Mouse (Mus musculus): ENCODE results near the gene Glcci1.
A peak's percentile ranks its signal among the peaks of the same experiment; 100 is the strongest.
"Not testable (repeated sequence)": the region's sequence is repeated elsewhere in the genome, so short reads cannot be mapped to it uniquely, and the experiment has no call there.

Glcci1 gene

DNA sequence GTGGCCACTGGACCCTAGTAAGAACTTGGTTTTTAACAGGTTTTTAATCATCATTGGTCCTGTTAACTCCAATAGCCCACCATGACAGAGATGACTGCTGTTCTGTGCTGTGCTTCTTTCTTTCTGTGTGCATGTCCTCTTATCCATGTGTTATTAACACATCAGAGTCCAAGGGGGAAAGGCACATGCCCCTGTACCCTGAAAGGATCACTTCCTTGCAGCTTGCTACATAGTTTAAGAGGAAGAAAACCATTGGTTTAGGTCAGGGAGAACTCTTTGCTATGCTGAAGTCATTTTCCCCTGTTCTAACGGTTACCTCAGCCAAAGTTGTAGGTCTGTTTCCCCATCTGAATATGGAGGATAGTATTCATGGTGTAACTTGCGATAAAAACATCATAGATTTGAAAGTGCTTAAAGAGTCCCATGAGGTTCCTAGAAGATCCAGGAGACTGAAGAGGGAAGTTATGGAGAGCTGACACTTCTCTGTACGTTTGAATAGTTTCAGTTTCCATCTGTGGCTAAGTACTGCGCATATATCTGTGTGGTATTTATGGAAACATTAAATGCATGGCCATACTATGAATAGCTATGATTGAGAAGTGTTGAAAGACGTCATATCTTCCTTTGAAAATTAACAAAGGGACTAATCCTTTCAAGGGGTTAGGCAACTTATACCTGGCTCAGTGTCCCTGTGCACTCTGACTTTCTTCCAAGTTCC is 14.1 kb upstream of the Glcci1 start:
- no peak for DNase-seq (ENCODE audit: low spot score)

DNA sequence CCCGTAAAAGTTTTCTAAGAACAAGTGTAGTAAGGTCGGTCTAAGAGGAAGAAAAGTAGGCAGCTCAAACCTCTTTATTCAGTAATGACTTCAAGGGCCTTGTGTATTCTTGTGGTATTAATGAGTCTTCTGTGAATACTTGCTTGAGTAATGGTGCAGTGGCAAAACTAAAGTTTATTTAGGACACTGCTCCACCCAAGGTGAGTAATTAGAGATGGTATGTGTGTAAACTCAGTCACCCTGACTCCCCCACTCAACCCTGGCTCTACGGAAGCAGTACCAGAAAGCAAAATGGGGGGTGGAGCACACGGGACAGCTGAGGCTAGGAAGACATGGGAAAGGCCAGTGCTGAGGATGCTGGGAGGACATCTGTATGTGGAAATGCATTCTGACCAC is 13.6 kb upstream of the Glcci1 start:
- no peak for DNase-seq (ENCODE audit: low spot score)

DNA sequence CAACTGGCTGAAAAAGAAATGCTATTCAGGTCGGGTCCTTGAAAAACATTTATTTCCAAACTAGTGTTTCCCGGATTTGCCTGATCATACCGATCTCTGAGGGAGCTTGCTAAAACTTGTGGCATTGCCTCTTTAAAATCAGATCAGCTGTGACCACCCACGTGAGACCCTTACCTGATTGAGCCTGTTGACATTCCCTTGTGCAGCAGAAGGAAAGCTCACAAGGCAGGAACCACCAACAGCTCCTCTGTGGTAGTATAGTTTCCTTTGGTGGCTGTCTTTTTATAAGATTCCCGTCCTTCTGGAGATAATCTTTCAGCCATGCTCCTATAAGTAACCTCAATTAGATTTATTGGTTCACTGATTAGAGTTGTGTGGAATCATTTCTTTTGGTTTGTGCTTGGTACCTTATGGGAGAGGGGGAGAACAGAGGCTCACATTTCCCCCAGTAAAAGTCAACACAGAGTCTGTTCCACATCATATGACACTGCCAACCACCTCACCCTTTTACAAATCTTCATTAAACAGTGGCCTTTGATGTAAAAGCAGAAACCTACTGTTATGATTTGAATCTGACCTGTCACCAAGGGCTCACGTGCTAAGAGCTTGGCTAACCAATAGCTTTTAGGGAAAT is 12.0 kb upstream of the Glcci1 start:
- no peak for DNase-seq (ENCODE audit: low spot score)

DNA sequence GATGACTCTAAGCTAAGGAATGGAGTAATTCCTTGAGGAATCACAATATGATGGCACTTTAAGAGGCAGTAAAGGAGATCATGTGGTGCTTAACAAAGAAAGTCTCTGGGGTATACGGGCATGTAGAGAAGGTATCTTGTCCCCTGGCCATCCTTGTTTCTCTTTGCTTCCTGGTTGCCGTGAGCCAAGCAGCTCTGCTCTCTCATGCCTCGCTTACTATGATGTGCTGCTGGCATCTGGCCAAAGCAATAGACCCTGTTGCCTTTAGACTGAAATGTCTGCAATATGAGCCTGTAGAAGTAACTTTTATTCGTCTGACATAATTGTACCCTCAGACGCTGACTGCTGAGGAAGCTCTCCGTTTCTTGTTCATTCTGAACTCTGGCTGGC is 11.5 kb upstream of the Glcci1 start:
- no peak for DNase-seq (ENCODE audit: low spot score)

DNA sequence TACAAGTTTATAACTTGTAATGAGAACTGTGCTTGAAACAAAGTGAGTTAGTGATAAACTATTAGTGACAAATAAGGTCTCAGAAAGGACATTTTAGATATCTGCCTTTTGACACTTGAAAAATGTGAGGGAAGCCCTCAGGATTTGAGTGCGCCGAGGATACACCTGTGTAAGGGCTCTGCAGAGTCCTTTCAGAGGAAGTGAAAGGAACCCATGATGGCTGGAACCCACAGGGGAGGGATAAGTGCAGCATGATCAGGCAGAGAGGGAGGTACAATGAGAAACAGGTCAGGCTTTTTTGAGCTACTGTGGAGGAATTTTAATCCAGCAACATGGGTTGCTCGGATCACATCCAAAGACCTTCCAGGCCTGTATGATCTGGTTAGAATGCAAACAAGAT is 10.4 kb upstream of the Glcci1 start:
- DNase-seq (ENCODE audit: low spot score), result no peak

DNA sequence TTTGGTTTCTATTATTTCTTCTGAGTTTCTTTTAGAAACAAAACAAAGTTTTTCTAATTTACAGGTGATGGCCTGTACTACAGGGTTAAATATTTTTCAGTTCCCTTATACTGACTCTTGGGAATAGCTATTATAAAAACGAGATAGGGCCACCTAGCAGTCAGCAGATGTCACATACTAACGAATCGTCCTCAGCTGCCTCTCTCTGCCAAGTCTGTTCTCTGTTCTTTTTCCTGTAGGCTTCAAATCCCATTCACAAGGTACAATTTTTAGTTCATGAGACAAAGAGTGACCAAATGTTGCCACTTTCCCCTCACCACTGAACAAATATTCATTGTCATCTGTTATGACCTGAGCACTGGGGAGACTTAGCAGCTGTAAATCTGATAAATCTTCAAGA is 5.4 kb upstream of the Glcci1 start:
- no peak for DNase-seq (ENCODE audit: low spot score)

DNA sequence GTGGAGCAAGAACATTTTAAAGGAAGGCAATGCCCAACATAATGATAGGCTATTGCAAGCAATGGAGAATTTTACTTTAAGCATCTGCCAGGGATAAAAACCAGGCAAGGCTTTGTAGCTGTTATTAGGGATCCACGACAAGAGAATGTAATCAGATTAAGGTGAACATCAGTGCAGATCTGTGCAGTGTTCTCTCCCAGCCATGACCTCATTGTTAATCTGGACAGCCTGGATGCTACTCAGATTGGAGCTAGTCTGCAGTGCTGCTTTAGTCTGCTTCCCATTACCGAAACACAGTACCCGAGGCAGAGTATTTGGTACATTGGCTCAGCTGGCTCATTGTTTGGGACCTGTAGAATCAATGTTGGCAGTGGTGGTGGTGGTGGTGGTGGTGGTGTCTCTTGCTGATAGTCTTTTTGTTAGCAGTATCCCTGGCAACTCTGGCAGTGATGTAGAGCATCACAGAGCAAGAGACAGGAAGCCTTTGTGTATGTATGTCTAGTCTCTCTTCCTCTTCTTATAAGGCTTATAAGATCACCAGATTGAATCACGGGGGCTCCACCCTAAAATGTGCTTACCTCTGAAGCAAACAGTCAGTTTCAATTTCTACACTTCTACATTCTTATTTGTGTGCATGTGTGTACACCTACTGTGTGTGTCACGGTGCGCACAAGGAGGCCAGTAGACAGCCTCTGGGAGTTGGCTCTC is 4.7 kb upstream of the Glcci1 start:
- DNase-seq (ENCODE audit: low spot score), result no peak

DNA sequence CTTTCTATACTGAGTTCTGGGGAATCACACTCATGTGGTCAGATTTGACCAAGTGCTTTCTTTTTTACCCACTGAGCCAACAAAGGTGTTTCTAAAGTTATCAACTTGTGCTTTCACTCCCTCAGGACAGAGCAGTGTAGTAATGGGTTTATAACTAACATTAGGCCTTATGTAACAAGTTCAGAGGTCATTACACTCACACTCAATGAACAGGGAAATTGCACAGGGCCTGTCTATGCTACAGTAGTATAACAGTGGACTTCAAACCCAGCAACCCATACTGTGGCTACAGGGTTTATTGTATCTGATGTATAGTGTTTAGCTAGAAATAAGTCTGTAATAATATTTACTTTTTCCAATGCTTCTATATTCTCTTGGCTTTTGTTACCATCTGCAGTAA is 2.8 kb upstream of the Glcci1 start:
- no peak for DNase-seq (ENCODE audit: low spot score)

DNA sequence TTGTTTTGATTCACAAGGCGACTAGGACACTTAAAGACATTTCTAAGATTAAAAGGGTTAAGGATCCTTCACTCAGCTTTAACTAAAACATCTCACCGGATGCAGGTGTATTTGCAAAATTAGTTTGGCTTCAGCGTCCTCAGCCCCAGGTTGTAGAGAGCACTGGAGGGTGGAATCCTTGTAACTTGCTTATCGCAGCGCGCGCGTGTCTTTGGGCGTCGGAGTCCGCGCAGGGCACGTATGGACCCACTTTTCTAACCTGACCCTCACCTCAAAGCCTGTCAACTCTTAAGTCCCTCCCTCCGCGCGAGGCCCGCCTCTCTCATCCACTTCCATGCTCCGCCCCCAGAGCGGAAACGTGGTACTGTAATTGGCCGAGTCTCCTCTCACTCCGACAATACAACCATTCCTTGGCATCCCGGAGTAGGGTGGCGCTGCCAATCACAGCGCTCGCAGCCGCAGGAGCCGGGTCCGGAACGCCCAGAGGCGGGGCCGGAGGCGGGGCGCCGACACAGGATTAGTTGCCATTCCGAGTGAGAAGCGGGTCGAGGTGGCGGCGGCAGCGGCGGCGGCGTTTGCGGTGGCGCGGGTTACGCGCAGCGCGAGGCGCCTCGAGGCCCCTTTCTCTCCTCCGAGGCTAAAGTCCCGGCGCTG is 390 bp upstream of the Glcci1 start:
- DNase-seq (ENCODE audit: low spot score), result peak; percentile 98

DNA sequence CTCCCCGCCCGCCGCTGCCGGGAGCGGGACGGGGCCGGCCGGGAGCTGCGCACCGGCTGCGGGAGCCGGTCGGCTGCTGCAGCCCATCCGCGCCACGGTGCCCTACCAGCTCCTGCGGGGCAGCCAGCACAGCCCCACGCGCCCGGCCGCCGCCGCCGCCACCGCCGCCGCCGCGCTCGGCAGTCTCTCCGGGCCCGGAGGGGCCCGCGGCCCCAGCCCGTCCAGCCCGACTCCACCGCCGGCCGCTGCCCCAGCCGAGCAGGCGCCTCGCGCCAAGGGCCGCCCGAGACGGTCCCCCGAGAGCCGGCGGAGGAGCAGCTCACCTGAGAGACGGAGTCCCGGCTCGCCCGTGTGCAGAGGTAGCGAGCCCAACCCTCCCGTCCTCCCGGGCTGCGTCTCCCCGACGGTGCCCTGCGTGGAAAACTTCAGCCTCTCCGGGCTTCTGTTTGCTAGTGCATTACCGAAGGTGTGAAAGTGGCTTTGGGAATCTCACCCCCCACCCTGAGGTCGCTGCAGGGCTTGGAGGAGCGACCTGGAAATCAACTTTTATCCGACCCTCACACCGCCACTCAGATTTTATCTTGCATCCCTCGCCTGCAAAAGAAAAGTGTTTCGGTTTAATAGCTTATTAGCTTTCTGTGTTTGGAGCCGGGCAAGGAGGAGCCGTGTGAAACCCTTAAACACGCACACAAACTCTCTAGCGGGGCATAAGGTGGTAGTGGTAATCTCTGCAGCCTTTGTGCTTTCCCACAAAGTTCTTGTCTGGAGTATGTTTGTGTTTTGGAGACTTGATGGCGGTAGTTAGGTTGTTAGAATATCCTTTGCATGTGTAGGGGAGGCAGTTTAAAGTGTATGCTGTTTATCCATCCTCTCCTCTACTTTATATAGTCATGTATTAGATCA is 812 bp downstream of the Glcci1 start:
- DNase-seq (ENCODE audit: low spot score), result no peak

DNA sequence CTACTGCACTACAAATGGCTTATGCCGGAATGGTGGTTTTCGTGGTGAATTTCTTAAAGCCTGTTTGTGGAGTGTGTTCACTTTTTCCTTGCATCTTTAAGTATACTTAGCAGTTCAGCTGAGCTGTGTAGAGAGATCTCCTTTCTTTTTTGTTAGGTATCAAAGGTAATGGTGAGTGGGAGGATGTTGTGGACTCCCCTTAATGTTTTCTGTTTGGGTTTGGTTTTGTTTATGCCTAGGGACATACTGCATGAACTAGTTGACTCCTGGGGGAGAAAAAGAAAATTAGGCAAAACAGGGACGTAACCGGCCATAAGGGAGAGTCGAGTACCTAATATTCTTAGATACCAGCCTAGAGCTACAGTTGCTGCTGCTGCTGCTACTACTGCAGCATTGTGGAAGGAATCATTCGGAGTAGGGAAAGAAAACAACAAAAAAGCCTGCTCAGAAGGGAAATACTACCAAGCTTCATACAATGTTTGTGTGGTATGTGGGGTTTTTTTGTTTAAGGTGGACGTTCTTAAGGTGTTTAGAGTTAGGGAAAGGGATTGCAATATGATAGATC is 1.5 kb downstream of the Glcci1 start:
- DNase-seq (ENCODE audit: low spot score), result no peak

DNA sequence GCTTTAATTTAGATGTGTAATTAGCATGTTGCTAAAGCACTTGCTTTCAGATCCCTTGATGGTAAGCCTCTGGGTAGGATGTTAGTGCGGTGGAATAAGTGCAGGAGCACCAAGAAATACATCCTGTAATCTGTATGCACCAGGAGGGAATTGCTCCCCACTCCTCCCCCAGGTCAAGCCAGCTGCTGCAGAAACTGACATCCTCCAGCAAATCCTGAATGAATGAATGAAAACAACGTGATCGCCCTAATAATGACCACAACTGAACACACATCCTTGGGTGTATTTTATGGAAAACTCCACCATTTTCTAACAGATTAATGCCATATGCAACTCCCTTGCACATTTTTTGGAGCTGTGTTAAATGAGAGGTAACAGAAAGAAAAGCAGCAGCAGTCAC is 2.0 kb downstream of the Glcci1 start:
- no peak for DNase-seq (ENCODE audit: low spot score)

DNA sequence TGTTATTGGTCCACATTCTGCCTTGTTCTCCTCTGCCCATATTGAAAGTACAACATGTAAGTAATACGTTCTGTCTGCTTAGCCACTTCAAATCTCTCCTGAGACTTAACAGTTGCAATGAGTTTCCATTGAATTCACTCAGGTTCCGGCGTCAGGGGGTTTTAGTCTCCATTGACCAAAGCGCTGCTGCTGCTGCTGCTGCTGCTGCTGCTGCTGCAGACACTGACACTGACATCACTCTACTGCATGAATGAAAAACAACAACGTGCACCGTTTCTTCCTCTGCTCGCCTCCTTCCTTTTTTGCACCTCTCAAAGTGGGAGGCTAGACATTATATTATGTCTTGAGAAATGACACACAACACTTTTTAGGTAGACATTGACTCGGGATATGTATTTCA is 3.0 kb downstream of the Glcci1 start:
- DNase-seq (ENCODE audit: low spot score), result no peak

DNA sequence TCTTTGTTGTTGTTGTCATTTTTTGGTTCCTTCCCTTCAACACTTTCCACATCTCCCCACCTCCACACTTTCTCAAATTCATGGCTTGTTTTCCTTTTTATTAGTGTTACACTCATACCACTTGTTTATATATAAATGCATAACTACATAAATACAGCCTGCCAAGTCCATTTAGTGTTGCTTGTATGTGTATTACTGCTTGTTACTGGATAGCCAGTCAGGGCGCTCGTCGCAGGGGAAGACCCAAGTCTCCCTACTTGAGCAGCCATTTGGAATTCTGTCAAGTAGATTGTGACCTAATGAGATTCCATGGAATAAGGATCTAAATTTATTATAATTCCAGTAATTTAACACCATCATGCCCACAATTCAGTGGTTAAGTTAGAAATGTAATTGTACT is 10.3 kb downstream of the Glcci1 start:
- DNase-seq (ENCODE audit: low spot score), result no peak

DNA sequence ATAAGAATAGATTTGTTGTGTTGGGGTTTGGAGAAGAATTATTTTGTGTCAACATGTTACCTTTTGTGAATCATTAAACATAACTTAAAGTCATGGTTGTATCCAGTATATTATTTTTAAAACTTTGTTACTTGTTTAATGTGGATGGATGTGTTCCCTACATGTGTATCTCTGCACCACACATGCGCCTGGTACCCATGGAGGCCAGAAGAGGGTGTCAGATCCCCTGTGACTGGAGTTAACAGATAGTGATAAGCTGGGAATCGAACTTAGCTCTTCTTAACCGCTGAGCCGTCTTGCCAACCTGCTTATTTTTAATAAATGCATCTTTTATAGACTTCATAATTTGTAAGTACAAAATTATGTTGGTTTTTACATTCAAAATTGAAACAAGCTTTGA is 11.8 kb downstream of the Glcci1 start:
- no peak for DNase-seq (ENCODE audit: low spot score)

DNA sequence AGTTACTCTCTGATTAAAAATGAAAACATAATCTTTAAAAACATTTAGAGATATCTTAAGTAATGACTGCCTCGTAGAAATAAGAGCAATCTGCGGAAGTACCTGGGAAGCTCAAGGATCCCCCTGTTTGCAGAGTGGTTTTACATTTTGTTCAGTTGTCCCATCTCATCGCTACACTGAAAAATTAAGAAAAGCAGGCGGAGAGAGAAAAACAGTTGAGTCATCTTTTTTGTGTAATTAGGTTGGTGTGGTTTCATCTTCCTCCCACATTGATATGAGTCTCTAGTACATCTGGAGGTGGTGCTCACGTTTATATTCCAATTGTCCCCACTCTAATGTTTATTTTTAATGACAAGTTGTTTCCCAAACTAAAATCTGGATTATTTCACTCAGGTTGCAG is 15.3 kb downstream of the Glcci1 start:
- DNase-seq (ENCODE audit: low spot score), result no peak

DNA sequence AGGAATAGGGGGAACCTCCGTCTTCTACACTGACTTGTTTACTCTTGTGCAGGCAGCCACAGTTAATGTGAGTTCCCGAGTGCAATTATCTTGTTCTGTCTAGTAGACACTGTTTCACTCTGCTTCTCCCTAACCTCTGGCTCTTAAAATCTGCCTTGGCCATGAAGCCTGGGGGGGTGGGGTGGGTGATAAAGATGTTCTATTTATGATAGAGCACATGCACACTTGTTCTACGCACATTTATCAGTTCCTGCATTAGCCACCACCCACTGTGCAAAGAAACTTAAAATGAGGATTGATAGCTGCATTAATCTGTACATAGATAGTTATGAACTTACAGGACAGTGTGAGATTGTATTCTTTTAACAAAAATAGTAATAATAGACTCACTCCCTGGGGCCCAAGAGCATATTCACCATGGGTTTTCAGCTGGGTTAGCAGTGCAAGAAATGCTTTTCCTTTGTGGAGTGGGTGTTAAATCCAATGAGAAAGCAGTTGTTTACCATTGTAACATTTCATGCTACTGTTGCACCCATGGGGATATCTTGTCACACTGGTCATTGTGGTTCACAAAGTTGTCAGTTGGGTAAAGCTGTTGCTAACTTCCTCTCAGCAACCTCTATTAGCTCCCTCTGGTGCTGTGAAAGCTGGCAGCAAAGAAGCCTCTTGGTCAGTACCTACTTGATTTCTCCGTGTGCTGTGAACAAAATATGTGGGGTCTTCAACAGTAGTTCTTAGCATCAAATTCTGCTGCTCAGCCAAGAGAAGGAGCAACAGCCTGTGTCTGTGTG is 21.9 kb downstream of the Glcci1 start:
- no peak for DNase-seq (ENCODE audit: low spot score)

DNA sequence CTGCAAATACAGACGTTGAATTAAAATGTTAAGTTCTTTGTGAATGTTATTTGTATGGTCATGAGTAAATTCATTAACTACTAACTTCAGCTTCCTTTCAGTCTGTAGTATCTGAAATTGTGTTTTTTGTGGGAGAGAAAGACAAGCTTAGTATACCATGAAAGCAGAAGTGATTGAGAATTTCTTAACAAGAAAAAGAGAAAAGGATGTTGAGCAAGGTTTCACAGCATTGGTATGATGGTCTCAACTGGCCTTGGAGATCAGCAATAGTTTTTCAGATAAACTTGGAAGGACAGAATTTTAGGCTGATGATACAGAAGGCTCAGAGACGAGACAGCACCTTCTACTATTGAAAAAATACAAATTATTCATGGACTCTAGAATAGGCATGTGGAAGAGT is 27.5 kb downstream of the Glcci1 start:
- DNase-seq (ENCODE audit: low spot score), result no peak

DNA sequence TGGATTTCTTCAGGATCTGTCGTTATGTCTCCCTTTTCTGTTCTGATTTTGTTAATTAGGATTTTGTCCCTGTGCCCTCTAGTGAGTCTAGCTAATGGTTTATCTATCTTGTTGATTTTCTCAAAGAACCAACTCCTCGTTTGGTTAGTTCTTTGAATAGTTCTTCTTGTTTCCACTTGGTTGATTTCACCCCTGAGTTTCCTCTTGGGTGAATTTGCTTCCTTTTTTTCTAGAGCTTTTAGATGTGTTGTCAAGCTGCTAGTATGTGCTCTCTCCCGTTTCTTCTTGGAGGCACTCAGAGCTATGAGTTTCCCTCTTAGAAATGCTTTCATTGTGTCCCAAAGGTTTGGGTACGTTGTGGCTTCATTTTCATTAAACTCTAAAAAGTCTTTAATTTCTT is 32.1 kb downstream of the Glcci1 start:
- DNase-seq (ENCODE audit: low spot score), result not testable (repeated sequence)

DNA sequence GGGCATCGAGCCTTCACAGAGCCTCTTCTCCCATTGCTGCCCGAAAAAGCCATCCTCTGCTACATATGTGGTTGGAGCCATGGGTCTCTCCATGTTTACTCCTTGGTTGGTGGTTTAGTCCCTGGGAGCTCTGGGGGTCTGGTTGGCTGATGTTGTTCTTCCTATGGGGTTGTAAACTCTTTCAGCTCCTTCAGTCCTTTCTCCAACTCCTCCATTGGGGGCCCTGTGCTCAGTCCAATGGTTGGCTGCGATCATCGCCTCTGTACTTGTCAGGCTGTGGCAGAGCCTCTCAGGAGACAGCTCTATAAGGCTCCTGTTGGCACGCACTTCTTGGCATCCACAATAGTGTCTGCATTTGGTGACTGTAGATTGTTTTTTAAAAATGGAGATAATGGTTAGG is 35.4 kb downstream of the Glcci1 start:
- no peak for DNase-seq (ENCODE audit: low spot score)

DNA sequence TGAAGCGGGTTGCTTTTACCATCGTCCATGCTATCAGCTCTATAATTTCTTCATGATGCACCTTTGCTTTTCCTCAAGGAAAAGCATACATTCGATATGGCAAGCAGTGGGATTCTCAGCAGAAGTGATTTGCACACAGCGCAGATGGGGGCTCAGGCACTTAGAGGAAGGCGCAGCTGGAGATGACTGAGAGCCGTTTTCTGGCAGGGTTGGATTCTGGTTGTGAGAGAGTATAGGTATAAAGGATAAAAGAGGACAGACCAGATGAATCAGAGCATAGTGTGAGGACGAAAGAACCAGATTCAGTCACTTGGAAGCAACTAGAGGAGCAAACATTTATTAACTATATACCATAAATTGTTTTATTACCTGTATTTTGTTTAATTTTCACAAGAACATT is 36.4 kb downstream of the Glcci1 start:
- DNase-seq (ENCODE audit: low spot score), result no peak
